Mouse (Mus musculus) forebrain, embryonic 16.5 days (tissue): ENCODE results near the gene Tfrc. TPM values are rescaled to one million over a fixed set of nuclear protein-coding genes. Genes with fewer than 3 reads are reported as not detected.
A peak's percentile ranks its signal among the peaks of the same experiment; 100 is the strongest.

ENCODE experiments used
- ATAC-seq: fragments of 200-750 bp; cut with Nextera tagmentation; 2 replicates; pipeline ENCODE4 v1.8.0; 2017; ENCODE audit warnings: mild to moderate bottlenecking, moderate library complexity
- H3K27ac ChIP-seq: fragments of 300-500 bp; sonication (generic); 2 replicates; pipeline ENCODE4 v1.5.1; 2014; ENCODE audit warnings: low read length, control low read depth
- H3K27me3 ChIP-seq: fragments of 300-500 bp; sonication (generic); replicated peaks from 2 replicates; pipeline ENCODE4 v1.6.1; 2014; ENCODE audit warnings: low read length; ENCODE audit not compliant: control insufficient read depth, insufficient read depth
- H3K36me3 ChIP-seq: fragments of 300-500 bp; sonication (generic); 2 replicates; pipeline ENCODE4 v1.6.1; 2014; ENCODE audit not compliant: control insufficient read depth, insufficient read depth
- H3K4me1 ChIP-seq: fragments of 300-500 bp; sonication (generic); replicated peaks from 2 replicates; pipeline ENCODE4 v1.6.1; 2014; ENCODE audit warnings: low read length; ENCODE audit not compliant: control insufficient read depth, insufficient read depth
- H3K4me2 ChIP-seq: fragments of 300-500 bp; sonication (generic); 2 replicates; pipeline ENCODE4 v1.6.1; 2014; ENCODE audit warnings: mild to moderate bottlenecking, low read length, control low read depth
- H3K4me3 ChIP-seq: fragments of 300-500 bp; sonication (generic); replicated peaks from 2 replicates; pipeline ENCODE4 v1.5.1; 2014; ENCODE audit warnings: mild to moderate bottlenecking, low read length, control low read depth
- H3K9ac ChIP-seq: fragments of 300-500 bp; sonication (generic); replicated peaks from 2 replicates; pipeline ENCODE4 v1.6.1; 2014; ENCODE audit warnings: low read depth, low read length, control low read depth
- H3K9me3 ChIP-seq: fragments of 300-500 bp; sonication (generic); 2 replicates; pipeline ENCODE4 v1.6.1; 2016; ENCODE audit warnings: low read length; ENCODE audit not compliant: control insufficient read depth
- WGBS: fragments of 180-500 bp; shearing (Covaris S2); extraction: QIAGEN DNeasy Blood & Tissue Kit; methylation state at CpG from one replicate; pipeline ENCODE4 v1.1.7; 2014; 5-methylcytosine and 5-hydroxymethylcytosine counted together
- polyA plus RNA-seq: library from polyadenylated mRNA; unstranded; fragments of >200 nt; fragmentation: Nextera tagmentation; extraction: Ambion mirVana; gene quantifications from 2 replicates; pipeline ENCODE4 v1.2.1, GENCODE M21; 2015

Tfrc gene
- polyA plus RNA-seq = 33.7 and 37.5 TPM in 2 replicates

- ATAC-seq = peak; percentile 99
- peak within 1 kb of the TSS; percentile 75 for H3K9ac ChIP-seq
- WGBS = under 1% methylated on average over 73 of the region's 73 CpGs
- H3K4me3 ChIP-seq = peak within 1 kb of the TSS; percentile 62
- no peaks in the 10 kb centered on the region for H3K36me3 ChIP-seq
- no peaks in the 10 kb centered on the region for H3K9me3 ChIP-seq
- H3K4me2 ChIP-seq = peak within 1 kb of the TSS; percentile 75
- H3K27ac ChIP-seq = peak within 1 kb of the TSS; percentile 90
- peaks cover 13% of the 10 kb centered on the region for H3K4me1 ChIP-seq
- H3K27me3 ChIP-seq = no peaks in the 10 kb centered on the region
These were observed at the start of gene Tfrc for GRCm38 (mm10) chr16:32608712-32609400. Gene Tfrc, plus strand, starts transcription at chr16:32608920.

- WGBS = 68% methylated on average over 4 of the region's 4 CpGs
- Histone ChIP-seq H3K27ac (no peak overlapping the region), H3K36me3 (no peaks in the 10 kb centered on the region), H3K4me3 (no peak overlapping the region), H3K27me3 (no peaks in the 10 kb centered on the region), H3K9me3 (no peaks in the 10 kb centered on the region), H3K4me2 (no peak overlapping the region), H3K4me1 (no peaks in the 10 kb centered on the region), H3K9ac (no peak overlapping the region)
- ATAC-seq = no peak
These were observed 49.2 kb upstream of the Tfrc start for GRCm38 (mm10) chr16:32559493-32559892.

- Histone ChIP-seq H3K9ac (no peak overlapping the region), H3K27ac (no peak overlapping the region), H3K27me3 (no peaks in the 10 kb centered on the region), H3K36me3 (no peaks in the 10 kb centered on the region), H3K4me1 (no peaks in the 10 kb centered on the region), H3K4me2 (no peak overlapping the region), H3K9me3 (no peaks in the 10 kb centered on the region), H3K4me3 (no peak overlapping the region)
- WGBS = 83% methylated on average over 5 of the region's 5 CpGs
- ATAC-seq = no peak
These were observed 45.5 kb upstream of the Tfrc start for GRCm38 (mm10) chr16:32563056-32563793.

GRCm38 (mm10) chr16:32567282-32567681 is 41.4 kb upstream of the Tfrc start:
- WGBS = 71% methylated on average over 4 of the region's 4 CpGs
- no peak overlapping the region for H3K9ac ChIP-seq
- no peaks in the 10 kb centered on the region for H3K9me3 ChIP-seq

GRCm38 (mm10) chr16:32568401-32568800 is 40.3 kb upstream of the Tfrc start:
- H3K27me3 ChIP-seq = no peaks in the 10 kb centered on the region
- H3K4me1 ChIP-seq = no peaks in the 10 kb centered on the region
- 74% methylated on average over 6 of the region's 6 CpGs for WGBS
- no peak overlapping the region for H3K4me3 ChIP-seq
- H3K4me2 ChIP-seq = no peak overlapping the region
- no peak overlapping the region for H3K9ac ChIP-seq
- no peak for ATAC-seq
- H3K27ac ChIP-seq = no peak overlapping the region
- H3K9me3 ChIP-seq = no peaks in the 10 kb centered on the region
- no peaks in the 10 kb centered on the region for H3K36me3 ChIP-seq

More at GRCm38 (mm10) chr16:32567282-32567681, 41.4 kb upstream of the Tfrc start:
- Histone ChIP-seq H3K4me3 (no peak overlapping the region), H3K36me3 (no peaks in the 10 kb centered on the region), H3K4me1 (no peaks in the 10 kb centered on the region), H3K27me3 (no peaks in the 10 kb centered on the region), H3K27ac (no peak overlapping the region), H3K4me2 (no peak overlapping the region)
- no peak for ATAC-seq

GRCm38 (mm10) chr16:32570042-32570441 is 38.7 kb upstream of the Tfrc start:
- no peak overlapping the region for H3K4me3 ChIP-seq
- no peaks in the 10 kb centered on the region for H3K36me3 ChIP-seq
- no peaks in the 10 kb centered on the region for H3K4me1 ChIP-seq
- no peaks in the 10 kb centered on the region for H3K27me3 ChIP-seq
- 92% methylated on average over 3 of the region's 3 CpGs for WGBS
- no peak for ATAC-seq
- no peak overlapping the region for H3K27ac ChIP-seq
- H3K4me2 ChIP-seq = no peak overlapping the region
- no peaks in the 10 kb centered on the region for H3K9me3 ChIP-seq
- no peak overlapping the region for H3K9ac ChIP-seq

GRCm38 (mm10) chr16:32572528-32572927 is 36.2 kb upstream of the Tfrc start:
- H3K4me2 ChIP-seq = no peak overlapping the region
- 88% methylated on average over 4 of the region's 4 CpGs for WGBS
- H3K9ac ChIP-seq = no peak overlapping the region
- no peak overlapping the region for H3K4me3 ChIP-seq
- H3K27ac ChIP-seq = no peak overlapping the region
- no peaks in the 10 kb centered on the region for H3K27me3 ChIP-seq
- H3K4me1 ChIP-seq = no peaks in the 10 kb centered on the region
- H3K36me3 ChIP-seq = no peaks in the 10 kb centered on the region
- ATAC-seq = no peak
- H3K9me3 ChIP-seq = no peaks in the 10 kb centered on the region

GRCm38 (mm10) chr16:32586482-32586881 is 22.2 kb upstream of the Tfrc start:
- no peak for ATAC-seq
- H3K4me2 ChIP-seq = no peak overlapping the region
- no peak overlapping the region for H3K4me3 ChIP-seq
- WGBS = 86% methylated on average over 4 of the region's 4 CpGs
- no peaks in the 10 kb centered on the region for H3K9me3 ChIP-seq
- H3K27ac ChIP-seq = no peak overlapping the region
- H3K27me3 ChIP-seq = 0 out of 2 replicates have a peak, but pooled peaks cover 2% of the 10 kb centered on the region
- no peaks in the 10 kb centered on the region for H3K4me1 ChIP-seq
- no peaks in the 10 kb centered on the region for H3K36me3 ChIP-seq
- no peak overlapping the region for H3K9ac ChIP-seq

- H3K9ac ChIP-seq = no peak overlapping the region
- H3K4me2 ChIP-seq = no peak overlapping the region
- no peaks in the 10 kb centered on the region for H3K36me3 ChIP-seq
- no peak overlapping the region for H3K27ac ChIP-seq
- H3K9me3 ChIP-seq = no peaks in the 10 kb centered on the region
- no peak overlapping the region for H3K4me3 ChIP-seq
- 0 out of 2 replicates have a peak, but pooled peaks cover 2% of the 10 kb centered on the region for H3K27me3 ChIP-seq
- 84% methylated on average over 3 of the region's 3 CpGs for WGBS
- no peaks in the 10 kb centered on the region for H3K4me1 ChIP-seq
- no peak for ATAC-seq
These were observed 20.2 kb upstream of the Tfrc start for GRCm38 (mm10) chr16:32588568-32588967.
